Mouse (Mus musculus) cerebellum, postnatal 25 days (tissue): ENCODE data around the gene Crip2.

Experiments
- DNase-seq, 2 experiments: peaks; one replicate each; pipeline ENCODE4 v3.0.0; 2021; ENCODE audit warnings: mixed read lengths in 2 of 2

Crip2 gene

GRCm38 (mm10) chr12:113139908-113140615 is at the start of gene Crip2:
Crip2 (plus strand) TSS chr12:113140236.
- DNase-seq: peak; percentile 50 to 71

GRCm38 (mm10) chr12:113097040-113097439 is 43.0 kb upstream of the Crip2 start:
- peak in 1 of 2 experiments; percentile 52 for DNase-seq

DNA sequence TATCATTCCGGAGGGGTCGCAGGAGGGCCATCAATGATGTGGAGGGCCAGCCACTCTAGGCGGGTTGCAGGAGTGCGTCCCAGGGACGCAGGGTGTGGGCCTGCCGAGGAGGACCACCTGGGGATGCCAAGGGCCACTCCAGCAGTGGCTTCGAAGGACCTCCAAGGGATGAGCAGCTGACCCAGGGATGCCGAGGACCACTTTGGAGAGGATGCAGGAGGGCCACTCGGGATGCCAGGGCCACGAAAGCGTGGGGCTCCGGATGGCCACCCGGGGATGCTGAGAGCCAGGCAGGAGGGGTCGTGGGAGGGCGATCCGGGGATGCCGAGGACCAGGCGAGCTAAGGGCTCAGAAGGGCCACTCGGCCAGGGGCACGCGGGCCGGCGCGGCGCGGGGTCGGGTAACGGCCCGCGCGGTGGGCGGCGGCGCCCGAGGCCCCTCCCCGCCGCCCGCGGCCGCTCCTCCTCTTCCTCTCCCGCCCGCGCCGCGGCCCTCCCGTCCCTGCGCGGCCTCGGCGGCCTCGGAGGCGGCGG is 42.2 kb upstream of the Crip2 start, which contains the start of gene Mta1:
Gene Mta1 (plus strand): TSS at position 530 of the 533 bp plus-strand sequence.
- peak; percentile 66 to 83 for DNase-seq

- peak; percentile 54 to 62 for DNase-seq
Observed at GRCm38 (mm10) chr12:113098530-113099151, 41.4 kb upstream of the Crip2 start.

DNA sequence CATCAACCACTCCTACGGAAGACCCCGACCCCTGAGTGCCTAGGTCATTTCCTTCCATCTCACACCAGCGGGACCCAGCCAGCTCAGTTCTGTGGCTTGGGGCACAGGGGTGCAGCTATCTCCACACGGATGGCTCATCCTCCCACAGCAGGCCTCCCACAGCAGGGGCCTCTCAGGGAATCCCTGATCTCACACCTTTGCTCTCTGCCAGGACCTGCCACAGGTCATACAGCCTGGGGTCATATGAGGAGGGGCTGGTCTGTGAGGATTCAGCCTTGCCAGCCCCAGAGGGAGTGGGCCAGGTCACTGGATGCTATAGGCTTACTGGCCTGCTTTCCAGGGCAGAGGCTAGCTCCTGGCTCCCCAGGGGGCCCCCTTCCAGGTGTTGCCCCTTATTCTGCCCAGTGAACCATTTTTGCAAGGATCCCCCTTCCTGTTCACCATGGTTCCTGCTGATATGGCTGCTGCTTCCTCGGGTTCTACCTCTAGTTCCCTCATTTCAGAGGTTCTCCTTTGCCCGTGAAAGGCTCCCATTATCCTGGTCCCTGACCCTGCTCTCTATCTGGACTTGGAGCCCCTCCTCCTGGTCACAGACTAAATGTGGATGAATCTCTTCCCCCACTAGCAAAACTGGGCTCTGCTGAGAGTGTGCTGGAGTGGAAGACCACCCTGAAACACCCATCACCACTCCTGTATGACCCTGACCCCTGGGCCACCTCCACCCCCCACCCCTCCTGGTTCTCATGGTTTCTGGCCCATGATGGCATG is 40.4 kb upstream of the Crip2 start:
- DNase-seq: peak in 1 of 2 experiments; percentile 32

DNA sequence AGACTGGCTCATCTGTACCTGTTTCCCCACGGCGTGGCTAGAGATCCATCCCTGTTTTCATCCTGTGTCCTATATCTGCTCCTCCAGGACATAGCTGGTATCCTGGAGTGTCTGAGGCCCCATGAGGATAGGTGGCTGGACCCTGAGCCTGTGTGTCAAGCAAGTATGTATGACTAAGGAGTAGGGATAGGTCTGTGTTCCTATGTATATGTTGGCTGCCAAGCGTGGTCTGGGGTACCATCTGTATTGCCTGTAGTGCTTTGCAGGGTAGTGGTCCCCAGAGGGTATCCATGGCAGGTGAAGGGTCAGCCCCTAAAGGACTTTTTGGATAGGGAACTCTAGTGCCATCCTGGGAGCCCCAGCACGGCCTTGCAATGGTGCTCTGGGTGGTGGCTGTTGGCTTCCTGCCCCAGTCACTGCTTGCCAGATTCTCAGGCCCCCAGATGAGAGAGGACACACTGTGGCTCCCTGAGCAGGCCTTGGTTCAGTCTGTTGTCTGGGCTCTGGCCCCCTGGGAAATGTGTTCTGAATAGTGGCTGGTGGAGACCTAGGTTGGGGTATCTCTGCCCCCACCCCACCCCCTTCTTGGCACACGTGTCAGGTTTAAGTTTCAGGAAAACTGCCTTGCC is 39.5 kb upstream of the Crip2 start:
- peak; percentile 78 to 83 for DNase-seq

DNA sequence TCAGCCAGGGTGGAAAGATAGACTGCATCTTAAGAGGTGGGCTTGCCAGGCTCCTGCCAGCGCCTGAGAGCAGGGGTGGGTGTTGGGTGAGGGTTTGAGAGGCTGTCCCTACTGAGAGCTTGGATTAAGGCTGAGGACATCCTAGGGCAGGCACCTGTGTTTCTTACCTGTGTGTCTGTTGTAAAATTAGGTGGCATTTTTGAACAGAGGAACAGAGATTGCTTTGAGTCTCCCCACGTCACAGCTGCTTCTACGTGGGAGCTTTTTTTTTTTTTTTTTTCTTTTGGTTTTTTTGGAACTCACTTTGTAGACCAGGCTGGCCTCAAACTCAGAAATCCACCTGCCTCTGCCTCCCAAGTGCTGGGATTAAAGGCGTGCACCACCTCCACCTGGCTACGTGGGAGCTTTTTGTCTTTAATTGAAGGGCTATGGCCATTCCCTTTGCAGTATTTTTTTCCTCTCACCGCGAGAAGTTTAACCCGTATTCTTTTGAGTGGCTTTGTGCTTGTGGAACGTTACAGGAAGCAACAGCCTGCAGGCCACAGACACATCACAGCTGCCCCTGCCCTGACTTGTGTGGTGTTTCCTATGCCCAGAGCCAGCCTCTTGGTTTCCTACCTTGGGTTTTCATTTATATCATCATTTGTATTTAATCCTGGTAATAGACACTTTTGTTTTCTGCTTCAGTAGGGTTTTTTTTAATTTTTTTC is 38.6 kb upstream of the Crip2 start:
- no peak for DNase-seq

DNA sequence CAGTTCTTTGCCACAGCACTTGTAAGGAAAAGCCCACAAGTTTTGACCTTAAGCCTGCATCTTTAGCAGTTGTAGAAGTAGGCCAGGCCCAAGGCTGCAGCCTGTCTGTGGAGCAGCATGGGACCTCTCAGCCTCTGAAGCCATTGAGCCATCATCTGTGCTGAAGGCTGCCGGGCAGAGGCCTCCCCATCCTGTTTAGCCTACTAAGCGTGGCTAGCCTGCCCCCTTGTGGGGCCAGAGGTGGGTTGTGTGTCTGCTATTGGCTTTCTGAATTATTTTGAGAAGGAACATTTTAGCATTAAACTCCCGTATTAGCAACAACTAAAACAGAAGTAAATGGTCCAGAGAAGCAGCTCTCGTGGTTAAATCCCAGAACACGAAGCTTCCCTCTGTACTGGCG is 37.6 kb upstream of the Crip2 start:
- peak; percentile 71 to 83 for DNase-seq

- DNase-seq: peak in 1 of 2 experiments; percentile 60
Observed at GRCm38 (mm10) chr12:113103846-113104451, 36.1 kb upstream of the Crip2 start.

- DNase-seq: no peak
Observed at GRCm38 (mm10) chr12:113106386-113106785, 33.6 kb upstream of the Crip2 start.

- no peak for DNase-seq
Observed at GRCm38 (mm10) chr12:113107431-113108124, 32.5 kb upstream of the Crip2 start.

DNA sequence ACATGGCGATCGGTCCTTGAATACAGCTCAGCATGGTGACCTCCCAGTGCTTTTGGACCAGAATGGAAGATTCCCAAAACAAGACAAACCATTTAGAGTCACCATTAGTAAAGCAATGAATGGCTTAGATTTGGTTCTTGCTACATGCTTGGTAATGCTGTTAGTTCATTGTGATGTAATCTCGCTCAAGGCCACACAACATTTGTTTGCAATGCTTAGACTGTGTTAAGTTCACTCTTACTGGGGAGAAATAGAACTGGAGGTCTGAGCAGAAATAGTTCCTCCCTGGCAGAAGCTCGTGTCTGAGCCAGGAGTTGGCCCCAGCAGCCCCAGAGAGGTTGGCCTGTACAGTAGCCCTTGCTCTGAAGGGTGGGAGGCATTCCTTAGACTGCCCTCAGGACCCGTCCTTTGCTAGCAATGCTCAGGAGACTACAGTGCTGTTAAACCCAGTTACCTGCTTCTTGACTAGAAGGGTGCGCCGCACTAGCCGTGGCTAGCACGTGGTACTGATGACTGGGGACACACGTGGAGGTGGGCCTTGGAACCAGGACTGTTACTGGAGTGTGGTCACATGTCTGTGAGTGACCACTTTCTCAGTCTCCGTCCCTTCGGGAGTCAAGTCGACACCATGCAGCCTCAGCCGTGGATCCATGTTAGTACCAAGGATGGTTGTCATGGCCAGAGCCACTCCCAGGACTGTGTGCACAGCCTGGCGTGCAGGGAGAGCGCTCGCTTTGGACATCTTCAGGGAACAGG is 31.3 kb upstream of the Crip2 start:
- peak in 1 of 2 experiments; percentile 40 for DNase-seq

GRCm38 (mm10) chr12:113109801-113110200 is 30.2 kb upstream of the Crip2 start:
- DNase-seq: no peak

GRCm38 (mm10) chr12:113114141-113114540 is 25.9 kb upstream of the Crip2 start:
- no peak for DNase-seq

DNA sequence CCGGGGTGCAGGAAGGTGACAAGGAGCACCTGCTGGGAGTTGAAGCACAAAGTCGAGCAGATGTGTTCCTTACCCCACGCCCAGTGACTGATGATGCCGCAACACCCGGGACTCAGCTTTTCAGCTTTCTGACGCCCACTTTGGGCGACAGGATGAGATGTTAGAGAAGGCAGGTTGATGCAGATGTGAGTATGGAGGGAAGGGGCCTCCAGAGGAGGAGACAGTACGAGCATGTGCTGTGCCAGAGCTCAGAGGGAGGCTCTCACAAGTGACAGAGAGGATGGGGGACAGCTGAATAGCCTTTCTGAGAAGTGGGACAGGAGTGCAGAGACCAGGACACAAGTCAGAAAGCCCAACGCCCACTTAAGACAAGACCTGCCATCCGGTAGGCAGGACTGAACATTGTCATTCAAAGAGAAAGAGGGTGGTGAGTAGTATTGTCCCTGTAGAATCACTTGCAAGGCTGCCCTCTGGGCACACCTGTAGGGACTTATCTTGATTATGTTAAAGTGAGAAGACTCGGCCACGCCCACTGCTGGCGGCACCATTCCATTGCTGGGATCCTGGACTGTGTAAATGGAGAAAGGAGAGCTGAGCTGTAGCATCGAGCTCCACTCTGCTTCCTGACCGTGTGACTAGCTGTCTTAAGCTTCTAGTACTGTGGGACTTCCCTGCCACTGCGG is 25.0 kb upstream of the Crip2 start:
- no peak for DNase-seq

GRCm38 (mm10) chr12:113119516-113120410 is 20.3 kb upstream of the Crip2 start:
- DNase-seq: peak; percentile 88 to 91

GRCm38 (mm10) chr12:113124726-113125125 is 15.3 kb upstream of the Crip2 start:
- no peak for DNase-seq

DNA sequence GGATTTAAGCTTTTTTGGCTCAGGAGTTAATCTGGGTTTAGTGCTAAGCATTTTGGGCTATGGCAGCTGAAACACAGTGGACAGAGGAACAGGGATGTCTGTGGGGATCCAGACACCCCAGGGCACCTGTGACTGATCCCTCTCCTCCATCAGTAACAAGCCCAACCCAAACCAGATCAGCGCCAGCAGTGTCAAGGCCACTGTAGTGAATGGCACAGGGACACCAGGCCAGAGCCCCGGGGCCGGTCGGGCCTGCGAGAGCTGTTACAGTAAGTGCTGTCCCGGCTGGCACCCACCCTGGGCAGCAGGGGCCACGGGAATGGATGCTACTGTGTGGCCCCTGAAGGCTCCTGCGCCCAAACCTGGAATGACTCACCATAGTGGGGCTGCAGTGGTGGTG is 9.3 kb upstream of the Crip2 start:
- no peak for DNase-seq

- no peak for DNase-seq
Observed at GRCm38 (mm10) chr12:113131601-113132000, 8.4 kb upstream of the Crip2 start.
